Comparison of ENCODE assay signal across 20 mouse cellular contexts in genomic region chr1:47097084-47097996, GRCm38 (mm10).
A peak's percentile ranks its signal among the peaks of the same experiment; 100 is the strongest.
DNase-seq lines count a peak whose midpoint lies in the region; ATAC-seq and TF ChIP-seq lines count a peak whose summit lies in the region.
"Had no signal": no experiment of that assay in that cellular context is flagged by ENCODE, and none has a peak within 500 bp of the region (broad histone marks: within the 10 kb centered on the region; RNA-seq: fewer than 3 reads in every experiment).

No protein-coding gene starts in this region.

- DNase-seq in gastrocnemius, adult 18-20 months (ENCODE audit: low spot score): peak; percentile 5
- no peak for DNase-seq in gastrocnemius, adult 2 months
- DNase-seq in retina, postnatal 1 day: peak; percentile 8
- no peak for DNase-seq in retina, embryonic 14.5 days (ENCODE audit: low spot score)
- DNase-seq in forebrain, embryonic 14.5 days (ENCODE audit: low spot score): peak; percentile 54
- DNase-seq: adrenal gland, adult 8-10 months; adrenal gland, postnatal 36 days; cerebellum, adult 11-12 months; cerebellum, adult 9-10 months; cerebellum, postnatal 36 days; gastrocnemius, postnatal 25 days; heart, postnatal 4 days had no signal

- H3K36me3 ChIP-seq in forebrain, embryonic 14.5 days (ENCODE audit: control insufficient read depth, insufficient read depth, low read length): no peaks in the 10 kb centered on the region
- H3K36me3 ChIP-seq: embryonic facial prominence, embryonic 13.5 days; heart, embryonic 12.5 days; hindbrain, embryonic 12.5 days had no signal

- H3K4me1 ChIP-seq in forebrain, embryonic 14.5 days (ENCODE audit: control insufficient read depth, insufficient read depth, low read length): no peaks in the 10 kb centered on the region
- H3K4me1 ChIP-seq: heart, embryonic 12.5 days; hindbrain, embryonic 12.5 days had no signal

- no peak overlapping the region for H3K4me3 ChIP-seq in gastrocnemius, adult 2 months
- no peak overlapping the region for H3K4me3 ChIP-seq in forebrain, embryonic 14.5 days (ENCODE audit: low read depth, low read length)
- H3K4me3 ChIP-seq: embryonic facial prominence, embryonic 13.5 days; heart, embryonic 12.5 days; hindbrain, embryonic 12.5 days had no signal

- 35% methylated on average over 7 of the region's 7 CpGs for WGBS in forebrain, embryonic 14.5 days

- ATAC-seq in forebrain, embryonic 14.5 days: peak; percentile 72
- ATAC-seq in cerebellum, adult (ENCODE audit: insufficient number of reproducible peaks, low FRiP score, low TSS enrichment): no peak
- ATAC-seq in megakaryocyte-erythroid progenitor cell, adult 5-6 weeks (replicated peaks; ENCODE audit: low FRiP score, low TSS enrichment, poor library complexity, severe bottlenecking): no peak
- ATAC-seq: hindbrain, embryonic 16.5 days; inflammation-experienced regulatory T-cells, adult 6 months; intestine, postnatal 0 days had no signal

- H3K9ac ChIP-seq in forebrain, embryonic 14.5 days (ENCODE audit: low read length): no peak overlapping the region
- H3K9ac ChIP-seq: embryonic facial prominence, embryonic 13.5 days; heart, embryonic 12.5 days; hindbrain, embryonic 12.5 days had no signal

- intact Hi-C loops in gastrocnemius, adult 2 months (cut with DNase I): no loop called here

- no peaks in the 10 kb centered on the region for H3K9me3 ChIP-seq in forebrain, embryonic 14.5 days (replicated peaks; ENCODE audit: control insufficient read depth, low read length)
- H3K9me3 ChIP-seq: embryonic facial prominence, embryonic 13.5 days; heart, embryonic 12.5 days; hindbrain, embryonic 12.5 days had no signal

- no peak overlapping the region for H3K27ac ChIP-seq in gastrocnemius, adult 2 months
- H3K27ac ChIP-seq in forebrain, embryonic 14.5 days (ENCODE audit: low read depth, low read length): 0 out of 2 replicates have a peak overlapping the region, but pooled peaks have one; percentile 21
- H3K27ac ChIP-seq: embryonic facial prominence, embryonic 13.5 days; hindbrain, embryonic 12.5 days had no signal

- H3K27me3 ChIP-seq in forebrain, embryonic 14.5 days (replicated peaks; ENCODE audit: control insufficient read depth, insufficient read depth, low read length): no peaks in the 10 kb centered on the region
- H3K27me3 ChIP-seq: embryonic facial prominence, embryonic 13.5 days; heart, embryonic 12.5 days; hindbrain, embryonic 12.5 days had no signal

- H3K4me2 ChIP-seq in forebrain, embryonic 14.5 days (ENCODE audit: low read length): no peak overlapping the region
- H3K4me2 ChIP-seq: embryonic facial prominence, embryonic 13.5 days; heart, embryonic 12.5 days; hindbrain, embryonic 12.5 days had no signal

- no peak for TF ChIP-seq CTCF in gastrocnemius, adult 2 months (IDR thresholded peaks at IDR 0.05)

Comparison
In these comparisons a context has a peak if more than half of its experiments do, and no peak if none do; other contexts are left out.
1. DNase-seq: peak in gastrocnemius, adult 18-20 months (single experiment), retina, postnatal 1 day (single experiment) and forebrain, embryonic 14.5 days (single experiment); none in gastrocnemius, adult 2 months (single experiment) and retina, embryonic 14.5 days (single experiment).